Mouse (Mus musculus): Measurements from ENCODE around the gene Camk2n1. TPM values are rescaled to one million over a fixed set of nuclear protein-coding genes. Genes with fewer than 3 reads are reported as not detected.

The Camk2n1 gene
- polyA plus RNA-seq, 1 experiment = 39.6 TPM

GRCm38 (mm10) chr4:138447827-138448602 lies 6.1 kb upstream of the Camk2n1 start:
- DNase-seq = no peak
- H3K36me3 ChIP-seq (ENCODE audit: control insufficient read depth, insufficient read depth, low read length) = no peaks in the 10 kb centered on the region
- no peaks in the 10 kb centered on the region for H3K27me3 ChIP-seq (replicated peaks; ENCODE audit: control insufficient read depth, insufficient read depth, low read length)
- TF ChIP-seq CTCF (conservative IDR thresholded peaks at IDR 0.05; ENCODE audit: insufficient read depth, insufficient read length, low read depth, low read length) = no peak
- no peak for TF ChIP-seq POLR2A (IDR thresholded peaks at IDR 0.05; ENCODE audit: low read depth, low read length)
- no peak overlapping the region for H3K4me3 ChIP-seq (ENCODE audit: insufficient read depth, low read depth, low read length)
- no peaks in the 10 kb centered on the region for H3K4me1 ChIP-seq (ENCODE audit: control insufficient read depth, insufficient read depth, low read length)
- no peak overlapping the region for H3K27ac ChIP-seq (ENCODE audit: insufficient read depth, low read depth, low read length)
- WGBS = 51% methylated on average over 15 of the region's 15 CpGs

GRCm38 (mm10) chr4:138448872-138449615 lies 5.1 kb upstream of the Camk2n1 start:
- H3K27me3 ChIP-seq (replicated peaks; ENCODE audit: control insufficient read depth, insufficient read depth, low read length) = no peaks in the 10 kb centered on the region
- no peaks in the 10 kb centered on the region for H3K36me3 ChIP-seq (ENCODE audit: control insufficient read depth, insufficient read depth, low read length)
- TF ChIP-seq POLR2A (IDR thresholded peaks at IDR 0.05; ENCODE audit: low read depth, low read length) (no peak), CTCF (conservative IDR thresholded peaks at IDR 0.05; ENCODE audit: insufficient read depth, insufficient read length, low read depth, low read length) (no peak)
- H3K27ac ChIP-seq (ENCODE audit: insufficient read depth, low read depth, low read length) = no peak overlapping the region
- WGBS = 85% methylated on average over 7 of the region's 7 CpGs
- no peaks in the 10 kb centered on the region for H3K4me1 ChIP-seq (ENCODE audit: control insufficient read depth, insufficient read depth, low read length)
- no peak for DNase-seq
- H3K4me3 ChIP-seq (ENCODE audit: insufficient read depth, low read depth, low read length) = no peak overlapping the region

- no peaks in the 10 kb centered on the region for H3K27me3 ChIP-seq (replicated peaks; ENCODE audit: control insufficient read depth, insufficient read depth, low read length)
- H3K36me3 ChIP-seq (ENCODE audit: control insufficient read depth, insufficient read depth, low read length) = no peaks in the 10 kb centered on the region
- no peak for TF ChIP-seq CTCF (conservative IDR thresholded peaks at IDR 0.05; ENCODE audit: insufficient read depth, insufficient read length, low read depth, low read length)
- no peak for TF ChIP-seq POLR2A (IDR thresholded peaks at IDR 0.05; ENCODE audit: low read depth, low read length)
- H3K4me3 ChIP-seq (ENCODE audit: insufficient read depth, low read depth, low read length) = no peak overlapping the region
- H3K4me1 ChIP-seq (ENCODE audit: control insufficient read depth, insufficient read depth, low read length) = no peaks in the 10 kb centered on the region
- no peak for DNase-seq
- WGBS = 84% methylated on average over 12 of the region's 12 CpGs
- H3K27ac ChIP-seq (ENCODE audit: insufficient read depth, low read depth, low read length) = no peak overlapping the region
Observed at GRCm38 (mm10) chr4:138449636-138450314, 4.3 kb upstream of the Camk2n1 start.

GRCm38 (mm10) chr4:138452306-138453096 lies 1.6 kb upstream of the Camk2n1 start:
- H3K27ac ChIP-seq (ENCODE audit: insufficient read depth, low read depth, low read length) = no peak overlapping the region
- DNase-seq = peak; percentile 27
- WGBS = 73% methylated on average over 15 of the region's 15 CpGs

GRCm38 (mm10) chr4:138453097-138453752 lies 889 bp upstream of the Camk2n1 start:
- Histone ChIP-seq H3K36me3 (ENCODE audit: control insufficient read depth, insufficient read depth, low read length) (no peaks in the 10 kb centered on the region), H3K4me1 (ENCODE audit: control insufficient read depth, insufficient read depth, low read length) (peaks cover 10% of the 10 kb centered on the region), H3K27me3 (replicated peaks; ENCODE audit: control insufficient read depth, insufficient read depth, low read length) (no peaks in the 10 kb centered on the region), H3K4me3 (ENCODE audit: insufficient read depth, low read depth, low read length) (peak overlapping the region; percentile 99; the same call in 1 of the 2 replicates), H3K27ac (ENCODE audit: insufficient read depth, low read depth, low read length) (peak overlapping the region; percentile 96)
- TF ChIP-seq POLR2A (IDR thresholded peaks at IDR 0.05; ENCODE audit: low read depth, low read length) = no peak
- TF ChIP-seq CTCF (conservative IDR thresholded peaks at IDR 0.05; ENCODE audit: insufficient read depth, insufficient read length, low read depth, low read length) = no peak
- DNase-seq = peak; percentile 89
- WGBS = 26% methylated on average over 19 of the region's 19 CpGs

More at GRCm38 (mm10) chr4:138452306-138453096, 1.6 kb upstream of the Camk2n1 start:
- no peaks in the 10 kb centered on the region for H3K36me3 ChIP-seq (ENCODE audit: control insufficient read depth, insufficient read depth, low read length)
- no peaks in the 10 kb centered on the region for H3K27me3 ChIP-seq (replicated peaks; ENCODE audit: control insufficient read depth, insufficient read depth, low read length)
- TF ChIP-seq CTCF (conservative IDR thresholded peaks at IDR 0.05; ENCODE audit: insufficient read depth, insufficient read length, low read depth, low read length) (no peak), POLR2A (IDR thresholded peaks at IDR 0.05; ENCODE audit: low read depth, low read length) (no peak)
- peaks cover 7% of the 10 kb centered on the region; the same call in 1 of the 2 replicates for H3K4me1 ChIP-seq (ENCODE audit: control insufficient read depth, insufficient read depth, low read length)
- H3K4me3 ChIP-seq (ENCODE audit: insufficient read depth, low read depth, low read length) = no peak overlapping the region

GRCm38 (mm10) chr4:138454571-138455140 lies 542 bp downstream of the Camk2n1 start:
- Histone ChIP-seq H3K4me3 (ENCODE audit: insufficient read depth, low read depth, low read length) (peak overlapping the region; percentile 99), H3K4me1 (ENCODE audit: control insufficient read depth, insufficient read depth, low read length) (peaks cover 25% of the 10 kb centered on the region), H3K27me3 (replicated peaks; ENCODE audit: control insufficient read depth, insufficient read depth, low read length) (no peaks in the 10 kb centered on the region), H3K36me3 (ENCODE audit: control insufficient read depth, insufficient read depth, low read length) (no peaks in the 10 kb centered on the region), H3K27ac (ENCODE audit: insufficient read depth, low read depth, low read length) (peak overlapping the region; percentile 99)
- under 1% methylated on average over 72 of the region's 78 CpGs for WGBS
- TF ChIP-seq POLR2A (IDR thresholded peaks at IDR 0.05; ENCODE audit: low read depth, low read length) = no peak
- TF ChIP-seq CTCF (conservative IDR thresholded peaks at IDR 0.05; ENCODE audit: insufficient read depth, insufficient read length, low read depth, low read length) = no peak
- peak; percentile 80 for DNase-seq
